Mouse (Mus musculus) heart, adult 2 months (tissue): ENCODE results near the gene Gm16181.

Experiments used
- CTCF ChIP-seq: fragments of 200-600 bp; IDR thresholded peaks from 2 replicates; pipeline ENCODE4 v1.8.1; 2022; ENCODE audit warnings: antibody characterized with exemption, mild to moderate bottlenecking, moderate library complexity
- EP300 ChIP-seq: fragments of 200-500 bp; IDR thresholded peaks from 2 replicates; pipeline ENCODE4 v1.6.1; 2011; ENCODE audit warnings: low read depth, low read length, control low read depth; ENCODE audit not compliant: insufficient read depth
- POLR2A ChIP-seq: fragments of 200-500 bp; IDR thresholded peaks from 2 replicates; pipeline ENCODE4 v1.6.1; 2011; ENCODE audit warnings: mild to moderate bottlenecking, low read depth, low read length, control low read depth; ENCODE audit not compliant: insufficient read depth

- TF ChIP-seq CTCF (no peak; the same call in 1 of the 2 replicates), POLR2A (no peak; the same call in 1 of the 2 replicates), EP300 (no peak; the same call in 1 of the 2 replicates)
Measured at GRCm38 (mm10) chr17:35236390-35236746, 15.7 kb downstream of the Gm16181 start.
